Mouse (Mus musculus): ENCODE measurements around the gene Ccdc88c. TPM values are rescaled to one million over a fixed set of nuclear protein-coding genes. Genes with fewer than 3 reads are reported as not detected.
A peak's percentile ranks its signal among the peaks of the same experiment; 100 is the strongest.

Ccdc88c gene
- polyA plus RNA-seq, 1 experiment from 2014 or later, result 9.0 TPM

- Histone ChIP-seq H3K9me3 (ENCODE audit: control insufficient read depth, low read length) (no peaks in the 10 kb centered on the region), H3K4me2 (ENCODE audit: low read length) (peak overlapping the region; percentile 90), H3K27me3 (replicated peaks; ENCODE audit: control insufficient read depth, insufficient read depth, low read length) (no peaks in the 10 kb centered on the region), H3K4me3 (ENCODE audit: low read length) (peak overlapping the region; percentile 83), H3K36me3 (ENCODE audit: control insufficient read depth, insufficient read depth, low read length) (no peaks in the 10 kb centered on the region), H3K4me1 (ENCODE audit: control insufficient read depth, insufficient read depth, low read depth, low read length) (peaks cover 30% of the 10 kb centered on the region), H3K27ac (ENCODE audit: low read depth, low read length) (peak overlapping the region; percentile 19; the same call in 1 of the 2 replicates), H3K9ac (ENCODE audit: low read depth, low read length) (peak overlapping the region; percentile 80)
- no peak for ATAC-seq
- WGBS, result 2% methylated on average over 19 of the region's 19 CpGs
These were observed 1.2 kb downstream of the Ccdc88c start for GRCm38 (mm10) chr12:101027451-101028246.

- H3K4me3 ChIP-seq (ENCODE audit: low read length), result peak overlapping the region; percentile 83
- H3K9me3 ChIP-seq (ENCODE audit: control insufficient read depth, low read length), result no peaks in the 10 kb centered on the region
- H3K4me2 ChIP-seq (ENCODE audit: low read length), result peak overlapping the region; percentile 90
- peak; percentile 12 for ATAC-seq
- H3K27ac ChIP-seq (ENCODE audit: low read depth, low read length), result no peak overlapping the region; the same call in 1 of the 2 replicates
- H3K9ac ChIP-seq (ENCODE audit: low read depth, low read length), result peak overlapping the region; percentile 55
- H3K4me1 ChIP-seq (ENCODE audit: control insufficient read depth, insufficient read depth, low read depth, low read length), result peaks cover 30% of the 10 kb centered on the region
- 2% methylated on average over 12 of the region's 14 CpGs for WGBS
- H3K27me3 ChIP-seq (replicated peaks; ENCODE audit: control insufficient read depth, insufficient read depth, low read length), result no peaks in the 10 kb centered on the region
- H3K36me3 ChIP-seq (ENCODE audit: control insufficient read depth, insufficient read depth, low read length), result no peaks in the 10 kb centered on the region
These were observed 1.9 kb downstream of the Ccdc88c start for GRCm38 (mm10) chr12:101026946-101027345.

GRCm38 (mm10) chr12:101026518-101026917, 2.3 kb downstream of the Ccdc88c start:
- peak overlapping the region; percentile 55 for H3K9ac ChIP-seq (ENCODE audit: low read depth, low read length)
- H3K36me3 ChIP-seq (ENCODE audit: control insufficient read depth, insufficient read depth, low read length), result no peaks in the 10 kb centered on the region
- no peak overlapping the region for H3K27ac ChIP-seq (ENCODE audit: low read depth, low read length)
- 38% methylated on average over 7 of the region's 7 CpGs for WGBS
- peak overlapping the region; percentile 83 for H3K4me3 ChIP-seq (ENCODE audit: low read length)
- no peaks in the 10 kb centered on the region for H3K9me3 ChIP-seq (ENCODE audit: control insufficient read depth, low read length)
- peak overlapping the region; percentile 90 for H3K4me2 ChIP-seq (ENCODE audit: low read length)
- peaks cover 30% of the 10 kb centered on the region for H3K4me1 ChIP-seq (ENCODE audit: control insufficient read depth, insufficient read depth, low read depth, low read length)
- no peak for ATAC-seq
- no peaks in the 10 kb centered on the region for H3K27me3 ChIP-seq (replicated peaks; ENCODE audit: control insufficient read depth, insufficient read depth, low read length)

- H3K4me2 ChIP-seq (ENCODE audit: low read length), result peak overlapping the region; percentile 90
- H3K27ac ChIP-seq (ENCODE audit: low read depth, low read length), result no peak overlapping the region
- H3K27me3 ChIP-seq (replicated peaks; ENCODE audit: control insufficient read depth, insufficient read depth, low read length), result no peaks in the 10 kb centered on the region
- 88% methylated on average over 4 of the region's 4 CpGs for WGBS
- H3K9ac ChIP-seq (ENCODE audit: low read depth, low read length), result no peak overlapping the region
- H3K36me3 ChIP-seq (ENCODE audit: control insufficient read depth, insufficient read depth, low read length), result peaks cover 2% of the 10 kb centered on the region
- H3K4me3 ChIP-seq (ENCODE audit: low read length), result no peak overlapping the region
- no peak for ATAC-seq
- peaks cover 30% of the 10 kb centered on the region for H3K4me1 ChIP-seq (ENCODE audit: control insufficient read depth, insufficient read depth, low read depth, low read length)
- H3K9me3 ChIP-seq (ENCODE audit: control insufficient read depth, low read length), result no peaks in the 10 kb centered on the region
These were observed 2.8 kb downstream of the Ccdc88c start for GRCm38 (mm10) chr12:101026025-101026424.

- H3K4me1 ChIP-seq (ENCODE audit: control insufficient read depth, insufficient read depth, low read depth, low read length), result peaks cover 30% of the 10 kb centered on the region
- H3K9ac ChIP-seq (ENCODE audit: low read depth, low read length), result no peak overlapping the region
- no peaks in the 10 kb centered on the region for H3K9me3 ChIP-seq (ENCODE audit: control insufficient read depth, low read length)
- H3K27me3 ChIP-seq (replicated peaks; ENCODE audit: control insufficient read depth, insufficient read depth, low read length), result no peaks in the 10 kb centered on the region
- peaks cover 4% of the 10 kb centered on the region for H3K36me3 ChIP-seq (ENCODE audit: control insufficient read depth, insufficient read depth, low read length)
- H3K27ac ChIP-seq (ENCODE audit: low read depth, low read length), result no peak overlapping the region
- H3K4me2 ChIP-seq (ENCODE audit: low read length), result peak overlapping the region; percentile 1; the same call in 1 of the 2 replicates
- WGBS, result 69% methylated on average over 7 of the region's 7 CpGs
- no peak overlapping the region for H3K4me3 ChIP-seq (ENCODE audit: low read length)
- no peak for ATAC-seq
These were observed 3.5 kb downstream of the Ccdc88c start for GRCm38 (mm10) chr12:101025379-101025778.

GRCm38 (mm10) chr12:101024824-101025223, 4.0 kb downstream of the Ccdc88c start:
- Histone ChIP-seq H3K9me3 (ENCODE audit: control insufficient read depth, low read length) (no peaks in the 10 kb centered on the region), H3K27me3 (replicated peaks; ENCODE audit: control insufficient read depth, insufficient read depth, low read length) (no peaks in the 10 kb centered on the region), H3K9ac (ENCODE audit: low read depth, low read length) (no peak overlapping the region), H3K4me2 (ENCODE audit: low read length) (no peak overlapping the region), H3K4me3 (ENCODE audit: low read length) (no peak overlapping the region), H3K27ac (ENCODE audit: low read depth, low read length) (no peak overlapping the region), H3K36me3 (ENCODE audit: control insufficient read depth, insufficient read depth, low read length) (peaks cover 4% of the 10 kb centered on the region), H3K4me1 (ENCODE audit: control insufficient read depth, insufficient read depth, low read depth, low read length) (peaks cover 30% of the 10 kb centered on the region)
- 58% methylated on average over 8 of the region's 8 CpGs for WGBS
- no peak for ATAC-seq

GRCm38 (mm10) chr12:101023143-101023542, 5.7 kb downstream of the Ccdc88c start:
- H3K36me3 ChIP-seq (ENCODE audit: control insufficient read depth, insufficient read depth, low read length), result peaks cover 4% of the 10 kb centered on the region
- H3K27ac ChIP-seq (ENCODE audit: low read depth, low read length), result no peak overlapping the region
- H3K9ac ChIP-seq (ENCODE audit: low read depth, low read length), result no peak overlapping the region

GRCm38 (mm10) chr12:101022353-101022752, 6.5 kb downstream of the Ccdc88c start:
- no peak overlapping the region for H3K27ac ChIP-seq (ENCODE audit: low read depth, low read length)
- H3K4me2 ChIP-seq (ENCODE audit: low read length), result no peak overlapping the region
- ATAC-seq, result no peak
- H3K27me3 ChIP-seq (replicated peaks; ENCODE audit: control insufficient read depth, insufficient read depth, low read length), result no peaks in the 10 kb centered on the region
- WGBS, result 94% methylated on average over 8 of the region's 8 CpGs
- no peak overlapping the region for H3K4me3 ChIP-seq (ENCODE audit: low read length)
- peaks cover 4% of the 10 kb centered on the region for H3K36me3 ChIP-seq (ENCODE audit: control insufficient read depth, insufficient read depth, low read length)
- peaks cover 36% of the 10 kb centered on the region for H3K4me1 ChIP-seq (ENCODE audit: control insufficient read depth, insufficient read depth, low read depth, low read length)
- no peaks in the 10 kb centered on the region for H3K9me3 ChIP-seq (ENCODE audit: control insufficient read depth, low read length)
- no peak overlapping the region for H3K9ac ChIP-seq (ENCODE audit: low read depth, low read length)

More at GRCm38 (mm10) chr12:101023143-101023542, 5.7 kb downstream of the Ccdc88c start:
- H3K4me3 ChIP-seq (ENCODE audit: low read length), result no peak overlapping the region
- ATAC-seq, result no peak
- H3K27me3 ChIP-seq (replicated peaks; ENCODE audit: control insufficient read depth, insufficient read depth, low read length), result no peaks in the 10 kb centered on the region
- 58% methylated on average over 11 of the region's 11 CpGs for WGBS
- peaks cover 38% of the 10 kb centered on the region for H3K4me1 ChIP-seq (ENCODE audit: control insufficient read depth, insufficient read depth, low read depth, low read length)
- H3K4me2 ChIP-seq (ENCODE audit: low read length), result no peak overlapping the region
- H3K9me3 ChIP-seq (ENCODE audit: control insufficient read depth, low read length), result no peaks in the 10 kb centered on the region

- no peak overlapping the region for H3K4me2 ChIP-seq (ENCODE audit: low read length)
- WGBS, result 81% methylated on average over 9 of the region's 9 CpGs
- H3K9me3 ChIP-seq (ENCODE audit: control insufficient read depth, low read length), result no peaks in the 10 kb centered on the region
- ATAC-seq, result no peak
- peaks cover 4% of the 10 kb centered on the region for H3K36me3 ChIP-seq (ENCODE audit: control insufficient read depth, insufficient read depth, low read length)
- no peak overlapping the region for H3K27ac ChIP-seq (ENCODE audit: low read depth, low read length)
- H3K4me3 ChIP-seq (ENCODE audit: low read length), result no peak overlapping the region
- peaks cover 32% of the 10 kb centered on the region for H3K4me1 ChIP-seq (ENCODE audit: control insufficient read depth, insufficient read depth, low read depth, low read length)
- no peak overlapping the region for H3K9ac ChIP-seq (ENCODE audit: low read depth, low read length)
- H3K27me3 ChIP-seq (replicated peaks; ENCODE audit: control insufficient read depth, insufficient read depth, low read length), result no peaks in the 10 kb centered on the region
These were observed 7.2 kb downstream of the Ccdc88c start for GRCm38 (mm10) chr12:101021484-101022226.
